Mouse (Mus musculus) erythroblast, embryonic 14.5 days (primary cell): ENCODE data around the gene Gas7. TPM values are rescaled to one million over a fixed set of nuclear protein-coding genes. Genes with fewer than 3 reads are reported as not detected.

Source experiments
- H3K27me3 ChIP-seq: 2 replicates; pipeline ENCODE4 v1.6.1; 2012; ENCODE audit warnings: inconsistent platforms; ENCODE audit not compliant: control insufficient read depth
- H3K36me3 ChIP-seq: 2 replicates; pipeline ENCODE4 v1.6.1; 2012; ENCODE audit warnings: mild to moderate bottlenecking, inconsistent platforms; ENCODE audit not compliant: control insufficient read depth
- H3K4me1 ChIP-seq: 2 replicates; pipeline ENCODE4 v1.6.1; 2012; ENCODE audit warnings: inconsistent platforms; ENCODE audit not compliant: control insufficient read depth
- H3K4me3 ChIP-seq: replicated peaks from 2 replicates; pipeline ENCODE3; 2012; ENCODE audit warnings: moderate library complexity, mild to moderate bottlenecking, inconsistent platforms
- H3K9me3 ChIP-seq: 2 replicates; pipeline ENCODE4 v1.6.1; 2012; ENCODE audit warnings: low read length, inconsistent platforms, mixed read lengths; ENCODE audit not compliant: control insufficient read depth
- GATA1 ChIP-seq: IDR thresholded peaks from 2 replicates; pipeline ENCODE4 v1.6.1; 2012; ENCODE audit warnings: low read length, inconsistent platforms, mixed read lengths
- TAL1 ChIP-seq: IDR thresholded peaks from 3 replicates; pipeline ENCODE4 v1.6.1; 2012; ENCODE audit warnings: low read length, inconsistent platforms, mixed read lengths
- polyA plus RNA-seq: library from polyadenylated mRNA; stranded (reverse); fragments of >175 nt; gene quantifications from 2 replicates; pipeline ENCODE4 v1.2.3, GENCODE M21; 2012

Gas7 gene
- polyA plus RNA-seq, 1 experiment = 0.01 TPM

DNA sequence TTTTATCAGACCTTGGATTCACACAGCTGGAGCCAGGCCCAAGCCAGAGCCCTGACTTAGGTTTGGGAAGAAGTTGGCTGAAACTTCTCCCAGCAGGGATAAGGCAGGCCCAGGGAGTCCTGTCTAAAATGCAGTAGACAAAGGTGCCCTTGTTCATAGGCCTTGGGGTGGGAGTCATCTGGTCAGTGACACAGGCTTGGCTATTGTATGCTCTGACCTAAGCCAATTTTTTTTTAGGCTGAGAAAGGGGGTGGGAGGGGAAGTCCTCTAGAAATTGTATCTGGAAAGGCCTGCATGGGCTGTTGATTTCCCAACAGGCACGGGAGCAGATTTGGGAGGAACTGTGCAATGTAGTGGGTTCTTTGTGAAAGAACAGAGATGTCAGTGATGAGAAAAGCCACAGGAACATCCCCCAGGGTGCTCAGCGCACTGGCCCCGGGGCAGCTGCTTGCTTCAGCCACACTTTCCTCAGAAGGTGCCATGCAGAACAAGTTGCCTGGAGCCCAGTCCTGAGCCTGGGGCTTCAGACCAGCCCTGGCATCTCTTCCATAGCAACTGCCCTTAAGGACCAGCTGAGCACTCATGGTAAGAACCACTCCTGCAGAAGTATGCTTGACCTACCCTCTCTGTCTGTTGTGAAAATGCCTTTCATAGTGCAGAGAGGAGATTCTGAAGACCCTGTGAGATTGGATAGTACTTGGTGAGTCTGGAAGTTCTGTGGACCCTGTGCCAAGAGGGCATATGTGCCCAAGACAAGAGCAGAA is 131.2 kb downstream of the Gas7 start:
- H3K9me3 ChIP-seq = no peaks in the 10 kb centered on the region
- TF ChIP-seq GATA1 = no peak
- TF ChIP-seq TAL1 = no peak
- H3K4me3 ChIP-seq = no peak overlapping the region
- no peaks in the 10 kb centered on the region for H3K4me1 ChIP-seq
- H3K36me3 ChIP-seq = no peaks in the 10 kb centered on the region
- H3K27me3 ChIP-seq = no peaks in the 10 kb centered on the region

DNA sequence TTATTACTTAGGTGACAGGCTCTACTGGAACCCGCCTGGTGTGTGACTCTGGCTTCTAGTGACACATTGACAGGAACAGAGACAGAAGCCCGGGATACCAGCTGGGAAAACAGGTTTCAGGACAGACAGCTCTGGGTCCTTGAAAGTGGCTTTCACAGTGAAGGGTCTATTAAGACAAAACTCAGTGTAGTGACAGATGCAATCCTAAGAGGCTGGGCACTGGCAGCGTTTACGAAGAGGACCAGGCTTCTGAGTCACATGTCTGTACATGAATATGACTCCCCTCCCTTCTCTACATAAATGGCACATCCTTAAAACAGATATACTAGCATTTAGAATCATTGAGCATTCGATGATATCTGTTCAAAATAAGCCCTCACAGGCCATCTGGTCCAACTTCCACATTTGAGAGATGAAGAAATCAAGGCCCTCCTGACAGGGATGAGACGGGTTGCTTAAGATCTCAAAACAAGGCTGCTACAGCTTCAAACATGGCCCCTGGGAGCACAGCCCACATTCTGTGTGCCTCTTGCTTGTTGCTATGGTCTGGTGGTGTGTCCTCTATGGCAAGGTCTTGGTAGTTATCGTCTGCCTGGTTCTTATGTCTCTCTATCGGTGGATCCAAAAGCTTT is 133.1 kb downstream of the Gas7 start:
- no peaks in the 10 kb centered on the region for H3K9me3 ChIP-seq
- no peaks in the 10 kb centered on the region for H3K4me1 ChIP-seq
- no peaks in the 10 kb centered on the region for H3K36me3 ChIP-seq
- no peaks in the 10 kb centered on the region for H3K27me3 ChIP-seq
- TF ChIP-seq GATA1 (no peak), TAL1 (no peak)
- no peak overlapping the region for H3K4me3 ChIP-seq

DNA sequence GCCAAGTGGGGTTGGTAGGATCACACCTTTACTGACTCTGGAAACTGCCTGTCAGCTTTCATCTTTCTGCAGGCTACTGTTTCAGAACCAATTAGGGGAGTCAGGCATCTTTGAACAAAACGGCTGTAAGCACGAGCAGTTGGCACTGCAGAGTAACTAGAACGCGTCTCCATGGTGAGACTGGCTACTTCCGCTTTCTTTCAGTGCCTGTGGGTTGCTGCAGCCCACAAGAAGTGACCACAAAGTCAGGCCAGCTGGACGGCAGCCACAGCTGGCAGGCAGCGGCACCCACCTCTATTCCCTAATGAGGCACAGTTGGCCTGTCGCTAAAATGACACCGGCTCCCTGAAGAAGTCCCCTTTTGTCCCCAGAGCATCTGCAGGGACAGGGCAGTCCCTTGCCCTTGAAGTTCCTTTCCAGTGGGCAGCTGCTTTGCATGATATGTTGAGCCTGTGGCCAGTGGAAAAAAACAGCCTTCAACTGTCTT is 133.6 kb downstream of the Gas7 start:
- Histone ChIP-seq H3K4me1 (no peaks in the 10 kb centered on the region), H3K36me3 (no peaks in the 10 kb centered on the region), H3K4me3 (no peak overlapping the region), H3K27me3 (no peaks in the 10 kb centered on the region), H3K9me3 (no peaks in the 10 kb centered on the region)
- no peak for TF ChIP-seq TAL1
- TF ChIP-seq GATA1 = no peak

DNA sequence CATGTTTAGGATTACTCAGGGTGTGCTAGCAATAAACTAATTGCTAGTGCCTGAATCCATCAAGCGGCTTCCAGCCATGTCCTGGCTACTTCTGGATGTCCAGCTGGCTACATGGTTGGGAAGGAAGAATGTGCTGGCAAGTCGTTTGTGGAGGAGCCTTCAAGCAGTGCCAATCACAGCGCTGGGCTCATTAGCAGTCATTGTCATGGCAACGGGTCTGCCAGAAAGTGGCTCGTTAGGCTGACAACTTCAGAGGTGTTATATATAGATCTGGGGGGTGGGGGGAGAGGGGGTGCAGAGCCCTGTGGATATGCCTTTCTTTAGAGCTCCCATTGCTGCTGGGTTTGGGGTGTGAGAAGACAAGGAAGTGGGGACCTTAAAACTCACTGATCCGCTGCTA is 141.0 kb downstream of the Gas7 start:
- Histone ChIP-seq H3K4me1 (no peaks in the 10 kb centered on the region), H3K27me3 (no peaks in the 10 kb centered on the region), H3K4me3 (no peak overlapping the region), H3K36me3 (no peaks in the 10 kb centered on the region), H3K9me3 (no peaks in the 10 kb centered on the region)
- TF ChIP-seq GATA1 (no peak), TAL1 (no peak)

DNA sequence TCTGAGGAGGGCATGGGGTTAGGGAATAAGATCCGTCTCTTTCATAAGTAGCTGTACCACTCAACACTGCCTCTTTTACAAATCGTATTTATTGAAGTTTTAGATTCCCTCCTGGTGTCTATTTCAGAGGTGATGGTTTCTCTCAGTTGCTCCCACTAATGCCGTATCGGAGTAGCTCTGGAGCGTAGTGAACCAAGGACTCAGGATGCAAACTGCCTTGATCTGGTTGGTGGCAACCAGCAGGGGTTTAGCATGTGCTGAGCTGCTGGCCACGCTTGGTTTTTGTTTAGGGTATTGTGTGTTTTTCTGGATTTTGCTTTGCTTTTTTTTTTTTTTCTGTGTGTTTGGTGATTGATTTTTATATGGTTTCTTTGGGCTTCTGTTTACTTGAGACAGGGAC is 141.6 kb downstream of the Gas7 start:
- H3K4me3 ChIP-seq = no peak overlapping the region
- no peaks in the 10 kb centered on the region for H3K9me3 ChIP-seq
- no peaks in the 10 kb centered on the region for H3K36me3 ChIP-seq
- H3K27me3 ChIP-seq = no peaks in the 10 kb centered on the region
- TF ChIP-seq TAL1 (no peak), GATA1 (no peak)
- H3K4me1 ChIP-seq = no peaks in the 10 kb centered on the region

DNA sequence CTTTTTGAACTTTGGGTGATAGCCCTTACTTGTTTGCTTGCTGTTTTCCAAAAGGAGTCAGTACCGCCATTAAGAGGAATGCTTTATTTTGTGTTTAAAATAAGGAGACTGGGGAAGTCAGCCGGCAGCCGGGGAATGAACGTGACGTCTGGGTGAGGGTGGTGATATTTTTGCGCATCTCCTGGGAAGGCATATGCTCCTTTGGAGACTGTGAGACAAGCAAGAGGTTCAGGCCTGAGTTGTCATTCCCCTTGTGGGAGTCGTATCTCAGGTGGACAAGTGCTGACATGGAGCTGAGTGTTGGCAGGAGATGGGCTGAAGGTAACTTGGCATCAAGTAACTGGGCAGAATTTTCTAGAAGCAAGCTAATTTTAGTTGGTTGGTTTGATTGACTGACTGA is 142.2 kb downstream of the Gas7 start:
- Histone ChIP-seq H3K4me1 (no peaks in the 10 kb centered on the region), H3K9me3 (no peaks in the 10 kb centered on the region), H3K36me3 (no peaks in the 10 kb centered on the region), H3K4me3 (no peak overlapping the region), H3K27me3 (no peaks in the 10 kb centered on the region)
- TF ChIP-seq TAL1 (no peak), GATA1 (no peak)

DNA sequence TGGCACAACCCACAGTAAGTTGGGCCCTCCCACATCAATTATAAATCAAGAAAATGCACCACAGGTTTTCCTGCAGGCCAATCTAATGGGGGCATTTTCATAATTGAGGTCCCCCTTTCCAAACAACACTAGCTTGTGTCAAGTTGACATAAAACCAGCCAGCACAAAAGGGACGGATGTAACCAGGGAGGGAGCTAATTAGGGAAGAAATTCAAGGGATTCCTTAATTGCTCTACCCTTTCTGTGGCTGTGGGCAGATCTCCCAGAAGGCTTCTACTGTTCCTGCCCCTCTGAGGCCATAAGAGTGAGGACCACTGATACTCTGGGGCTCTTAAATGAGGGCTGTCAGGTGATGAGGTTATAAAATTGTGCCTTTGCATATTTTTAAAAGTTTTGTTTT is 143.9 kb downstream of the Gas7 start:
- no peaks in the 10 kb centered on the region for H3K9me3 ChIP-seq
- H3K4me1 ChIP-seq = no peaks in the 10 kb centered on the region
- H3K36me3 ChIP-seq = no peaks in the 10 kb centered on the region
- no peak for TF ChIP-seq TAL1
- no peak for TF ChIP-seq GATA1
- H3K27me3 ChIP-seq = no peaks in the 10 kb centered on the region
- H3K4me3 ChIP-seq = no peak overlapping the region

DNA sequence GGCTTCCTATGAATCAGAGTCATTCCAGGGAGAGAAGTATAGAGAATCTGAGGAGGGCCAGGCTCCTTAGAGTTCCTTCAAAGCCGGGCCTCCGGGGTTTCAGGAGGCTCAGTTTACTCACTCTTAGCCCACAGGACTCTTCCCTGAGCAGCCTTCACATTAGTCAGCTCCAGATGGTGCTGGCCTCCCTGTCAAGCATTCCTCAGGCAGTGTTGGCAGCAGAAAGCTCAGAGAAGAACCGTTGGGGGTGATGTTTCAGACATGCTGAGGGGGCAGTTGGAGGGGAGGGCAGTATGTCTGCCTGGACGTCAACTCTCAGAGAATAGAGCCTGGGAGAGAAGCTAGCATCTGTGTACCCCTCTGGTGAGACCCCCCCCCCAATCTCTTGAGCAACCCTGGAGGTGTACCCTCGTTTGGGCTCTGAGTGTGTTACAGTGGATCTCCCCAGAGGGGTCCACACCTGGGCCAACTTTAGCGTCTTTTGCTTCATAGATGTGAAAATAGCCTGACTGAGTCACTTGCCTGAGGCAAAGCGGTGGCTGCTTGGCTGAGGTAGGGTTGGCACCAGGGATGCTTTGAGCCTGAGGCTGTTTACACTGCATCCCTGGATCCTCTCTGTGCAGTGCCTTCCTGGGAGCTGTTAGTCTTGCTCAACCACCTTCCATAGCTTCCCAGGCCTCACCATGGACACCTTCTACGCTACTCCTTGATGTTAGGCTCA is 145.6 kb downstream of the Gas7 start:
- H3K36me3 ChIP-seq = no peaks in the 10 kb centered on the region
- no peaks in the 10 kb centered on the region for H3K4me1 ChIP-seq
- H3K4me3 ChIP-seq = no peak overlapping the region
- TF ChIP-seq TAL1 = no peak
- TF ChIP-seq GATA1 = no peak
- H3K9me3 ChIP-seq = no peaks in the 10 kb centered on the region
- no peaks in the 10 kb centered on the region for H3K27me3 ChIP-seq

DNA sequence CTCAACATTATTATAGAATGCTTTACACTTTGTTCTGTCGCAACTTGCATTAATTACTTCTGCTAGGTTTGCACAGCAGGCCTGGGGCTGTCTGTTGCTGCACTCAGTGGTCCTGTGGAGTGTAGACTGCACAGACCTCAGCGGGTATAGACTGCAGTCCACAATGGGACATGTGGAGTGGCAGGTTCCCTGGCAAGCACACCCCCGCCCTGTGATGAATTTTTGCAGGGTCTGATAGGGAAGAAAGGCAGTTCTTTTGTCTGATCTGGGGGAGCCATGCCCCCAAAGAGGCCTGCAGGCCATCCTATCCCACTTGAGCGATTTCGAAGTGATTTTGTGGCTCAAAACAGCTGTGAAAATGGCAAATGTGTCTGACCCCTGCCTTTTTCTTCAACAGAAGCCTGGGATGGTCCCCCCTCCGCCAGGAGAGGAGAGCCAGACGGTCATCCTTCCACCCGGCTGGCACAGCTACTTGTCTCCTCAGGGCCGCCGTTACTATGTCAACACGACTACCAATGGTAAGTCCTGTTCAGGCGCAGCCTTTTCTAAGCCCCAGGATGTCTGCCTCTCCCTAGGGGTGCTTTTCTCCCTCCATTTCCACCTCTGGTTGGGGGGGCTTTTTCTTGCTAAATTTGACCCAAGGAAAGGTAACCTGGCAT is 147.6 kb downstream of the Gas7 start:
- H3K36me3 ChIP-seq = no peaks in the 10 kb centered on the region
- H3K27me3 ChIP-seq = no peaks in the 10 kb centered on the region
- H3K4me1 ChIP-seq = no peaks in the 10 kb centered on the region
- TF ChIP-seq TAL1 = no peak
- no peak for TF ChIP-seq GATA1
- no peak overlapping the region for H3K4me3 ChIP-seq
- H3K9me3 ChIP-seq = no peaks in the 10 kb centered on the region
